Mouse (Mus musculus) CH12.LX (cell line): ENCODE measurements around the gene Cdh18.

Experiments
- BHLHE40 ChIP-seq: IDR thresholded peaks from 2 replicates; pipeline ENCODE4 v1.6.1; 2011; ENCODE audit warnings: mild to moderate bottlenecking, low read depth, low read length, improper control_type of control experiment
- CTCF ChIP-seq, 2 experiments: IDR thresholded peaks in 1 of 2; conservative IDR thresholded peaks in 1 of 2; 2 replicates each; pipeline ENCODE4 v1.5.1; 2011 to 2012; ENCODE audit warnings: low read depth in 2 of 2, low read length in 2 of 2, improper control_type of control experiment in 1 of 2, inconsistent platforms in 1 of 2, mild to moderate bottlenecking in 1 of 2, moderate library complexity in 1 of 2
- ETS1 ChIP-seq: conservative IDR thresholded peaks from 2 replicates; pipeline ENCODE4 v1.6.1; 2012; ENCODE audit warnings: low read depth, mild to moderate bottlenecking, inconsistent platforms, low read length, improper control_type of control experiment, moderate library complexity
- HCFC1 ChIP-seq: IDR thresholded peaks from 2 replicates; pipeline ENCODE4 v1.6.1; 2012; ENCODE audit warnings: low read depth, mild to moderate bottlenecking, inconsistent platforms, low read length, improper control_type of control experiment
- MAFK ChIP-seq: IDR thresholded peaks from 2 replicates; pipeline ENCODE4 v1.6.1; 2011; ENCODE audit warnings: low read length, improper control_type of control experiment; ENCODE audit not compliant: insufficient replicate concordance
- MXI1 ChIP-seq: IDR thresholded peaks from 2 replicates; pipeline ENCODE4 v1.6.1; 2011; ENCODE audit warnings: mild to moderate bottlenecking, low read depth, low read length, improper control_type of control experiment
- MYC ChIP-seq: IDR thresholded peaks from 2 replicates; pipeline ENCODE4 v1.6.1; 2011; ENCODE audit warnings: low read depth, mild to moderate bottlenecking, improper control_type of control experiment, low read length
- POLR2A ChIP-seq: IDR thresholded peaks from 2 replicates; pipeline ENCODE4 v1.6.1; 2011; ENCODE audit warnings: low read depth, mild to moderate bottlenecking, improper control_type of control experiment, low read length
- ZC3H11A ChIP-seq: IDR thresholded peaks from 2 replicates; pipeline ENCODE4 v1.6.1; 2012; ENCODE audit warnings: low read depth, mild to moderate bottlenecking, inconsistent platforms, low read length, improper control_type of control experiment
- ZNF384 ChIP-seq: IDR thresholded peaks from 2 replicates; pipeline ENCODE4 v1.6.1; 2012; ENCODE audit warnings: low read depth, low read length, improper control_type of control experiment, inconsistent platforms

DNA sequence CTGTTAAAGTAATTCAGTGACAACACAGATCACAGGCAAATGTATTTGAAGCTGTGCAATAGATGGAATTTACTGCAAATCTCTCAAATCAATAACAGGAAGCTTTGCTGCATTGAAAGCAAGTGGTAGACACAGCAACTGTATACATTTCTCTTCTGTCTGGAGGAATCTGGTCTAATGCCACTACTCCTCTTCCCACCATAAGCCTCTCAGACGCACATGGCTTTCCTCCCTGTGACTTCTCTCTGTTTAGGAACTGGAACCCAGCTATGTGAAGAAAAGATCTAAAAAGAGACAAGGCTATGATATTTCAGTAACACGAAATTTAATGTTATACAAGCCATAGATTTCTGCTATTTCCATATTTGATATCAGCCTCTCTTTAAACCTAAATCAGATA, 13.0 kb upstream of the Cdh18 start:
- TF ChIP-seq MAFK (no peak), ZC3H11A (no peak), ETS1 (no peak), MYC (no peak), HCFC1 (no peak), POLR2A (no peak), CTCF (conservative IDR thresholded peaks at IDR 0.05 in 1 of 2, IDR thresholded peaks at IDR 0.05 in 1 of 2; ENCODE audit: low read depth in 2 of 2, low read length in 2 of 2) (no peak), BHLHE40 (no peak), ZNF384 (no peak), MXI1 (no peak)
